Mouse (Mus musculus) kidney, adult 2 months (tissue): ENCODE measurements around the gene B4galnt3. TPM values are rescaled to one million over a fixed set of nuclear protein-coding genes. Genes with fewer than 3 reads are reported as not detected.
A peak's percentile ranks its signal among the peaks of the same experiment; 100 is the strongest.

Experiments
- DNase-seq: peaks from one replicate; pipeline ENCODE4 v3.0.0; 2021
- H3K27ac ChIP-seq: fragments of 200-500 bp; 2 replicates; pipeline ENCODE4 v1.5.1; 2012; ENCODE audit warnings: low read depth, low read length, control low read depth, inconsistent platforms; ENCODE audit not compliant: insufficient read depth
- H3K27me3 ChIP-seq: fragments of 200-500 bp; replicated peaks from 2 replicates; pipeline ENCODE4 v1.6.1; 2012; ENCODE audit warnings: mild to moderate bottlenecking, moderate library complexity, low read length, inconsistent platforms; ENCODE audit not compliant: control insufficient read depth, insufficient read depth
- H3K36me3 ChIP-seq: fragments of 200-500 bp; 2 replicates; pipeline ENCODE4 v1.6.1; 2012; ENCODE audit warnings: mild to moderate bottlenecking, moderate library complexity, low read length, inconsistent platforms; ENCODE audit not compliant: control insufficient read depth, insufficient read depth
- H3K4me1 ChIP-seq: fragments of 200-500 bp; 2 replicates; pipeline ENCODE4 v1.6.1; 2011; ENCODE audit warnings: low read length; ENCODE audit not compliant: control insufficient read depth, insufficient read depth
- H3K4me3 ChIP-seq: fragments of 200-500 bp; 2 replicates; pipeline ENCODE4 v1.5.1; 2011; ENCODE audit warnings: mild to moderate bottlenecking, low read depth, low read length, control low read depth; ENCODE audit not compliant: insufficient read depth
- CTCF ChIP-seq: fragments of 200-500 bp; conservative IDR thresholded peaks from 2 replicates; pipeline ENCODE4 v1.5.1; 2011; ENCODE audit warnings: low read depth, mild to moderate bottlenecking, control low read depth, low read length, moderate library complexity, mixed read lengths; ENCODE audit not compliant: insufficient read depth, insufficient read length
- POLR2A ChIP-seq: fragments of 200-500 bp; IDR thresholded peaks from one replicate; pipeline ENCODE4 v1.6.1; 2011; ENCODE audit warnings: low read depth, low read length, control low read depth
- WGBS: fragments of 180-500 bp; shearing (Covaris S2); methylation state at CpG from one replicate; pipeline ENCODE4 v1.1.7; 2018; 5-methylcytosine and 5-hydroxymethylcytosine counted together
- polyA plus RNA-seq: library from polyadenylated mRNA; depleted of rRNA; stranded (reverse); fragments of >200 nt; gene quantifications from 2 replicates; pipeline ENCODE4 v1.2.3, GENCODE M21; 2012

Gene B4galnt3
- polyA plus RNA-seq, 1 experiment = 28.9 TPM

GRCm38 (mm10) chr6:120182160-120182559 lies 112.2 kb downstream of the B4galnt3 start:
- Histone ChIP-seq H3K27ac (no peak overlapping the region), H3K27me3 (no peaks in the 10 kb centered on the region), H3K36me3 (no peaks in the 10 kb centered on the region), H3K4me1 (0 out of 2 replicates have a peak, but pooled peaks cover 2% of the 10 kb centered on the region), H3K4me3 (no peak overlapping the region)
- no peak for DNase-seq
- WGBS = 94% methylated on average over 5 of the region's 5 CpGs
- TF ChIP-seq POLR2A (no peak), CTCF (no peak)

GRCm38 (mm10) chr6:120180492-120180891 lies 113.9 kb downstream of the B4galnt3 start:
- Histone ChIP-seq H3K27ac (no peak overlapping the region), H3K36me3 (no peaks in the 10 kb centered on the region), H3K4me1 (no peaks in the 10 kb centered on the region), H3K4me3 (no peak overlapping the region), H3K27me3 (no peaks in the 10 kb centered on the region)
- DNase-seq = no peak
- 91% methylated on average over 4 of the region's 4 CpGs for WGBS
- no peak for TF ChIP-seq CTCF
- no peak for TF ChIP-seq POLR2A

GRCm38 (mm10) chr6:120179756-120180206 lies 114.6 kb downstream of the B4galnt3 start:
- peaks cover 2% of the 10 kb centered on the region for H3K4me1 ChIP-seq
- DNase-seq = no peak
- H3K27me3 ChIP-seq = no peaks in the 10 kb centered on the region
- WGBS = 77% methylated on average over 8 of the region's 8 CpGs
- H3K4me3 ChIP-seq = no peak overlapping the region
- no peaks in the 10 kb centered on the region for H3K36me3 ChIP-seq
- TF ChIP-seq CTCF (no peak), POLR2A (no peak)
- no peak overlapping the region for H3K27ac ChIP-seq

- DNase-seq = no peak
- TF ChIP-seq CTCF = no peak
- no peak for TF ChIP-seq POLR2A
- 86% methylated on average over 6 of the region's 6 CpGs for WGBS
- peaks cover 6% of the 10 kb centered on the region for H3K4me1 ChIP-seq
- no peak overlapping the region for H3K4me3 ChIP-seq
- H3K27ac ChIP-seq = no peak overlapping the region
- H3K36me3 ChIP-seq = no peaks in the 10 kb centered on the region
- no peaks in the 10 kb centered on the region for H3K27me3 ChIP-seq
Measured at GRCm38 (mm10) chr6:120179044-120179755, 115.2 kb downstream of the B4galnt3 start.

- TF ChIP-seq CTCF = no peak
- TF ChIP-seq POLR2A = no peak
- Histone ChIP-seq H3K27ac (no peak overlapping the region), H3K27me3 (no peaks in the 10 kb centered on the region), H3K36me3 (no peaks in the 10 kb centered on the region), H3K4me3 (no peak overlapping the region), H3K4me1 (peaks cover 10% of the 10 kb centered on the region)
- 96% methylated on average over 4 of the region's 4 CpGs for WGBS
- no peak for DNase-seq
Measured at GRCm38 (mm10) chr6:120175650-120176049, 118.7 kb downstream of the B4galnt3 start.

- no peak for DNase-seq
- 52% methylated on average over 7 of the region's 7 CpGs for WGBS
- Histone ChIP-seq H3K4me1 (peaks cover 10% of the 10 kb centered on the region), H3K27ac (peak overlapping the region; percentile 12; the same call in 1 of the 2 replicates), H3K27me3 (no peaks in the 10 kb centered on the region), H3K36me3 (no peaks in the 10 kb centered on the region), H3K4me3 (no peak overlapping the region)
- no peak for TF ChIP-seq POLR2A
- no peak for TF ChIP-seq CTCF
Measured at GRCm38 (mm10) chr6:120174602-120175115, 119.7 kb downstream of the B4galnt3 start.

- H3K27me3 ChIP-seq = no peaks in the 10 kb centered on the region
- TF ChIP-seq CTCF (no peak), POLR2A (no peak)
- H3K4me1 ChIP-seq = peaks cover 10% of the 10 kb centered on the region
- peak; percentile 82 for DNase-seq
- H3K27ac ChIP-seq = peak overlapping the region; percentile 12; the same call in 1 of the 2 replicates
- no peaks in the 10 kb centered on the region for H3K36me3 ChIP-seq
- 46% methylated on average over 6 of the region's 6 CpGs for WGBS
- no peak overlapping the region for H3K4me3 ChIP-seq
Measured at GRCm38 (mm10) chr6:120174028-120174601, 120.2 kb downstream of the B4galnt3 start.
